Mouse (Mus musculus) midbrain, embryonic 11.5 days (tissue): ENCODE results near the gene Naa50. TPM values are rescaled to one million over a fixed set of nuclear protein-coding genes. Genes with fewer than 3 reads are reported as not detected.

ENCODE experiments used
- ATAC-seq: fragments of 200-750 bp; cut with Nextera tagmentation; 2 replicates; pipeline ENCODE4 v1.8.0; 2017; ENCODE audit warnings: moderate TSS enrichment, moderate library complexity; ENCODE audit not compliant: low FRiP score
- DNase-seq: peaks from one replicate; pipeline ENCODE4 v3.0.0; 2015; ENCODE audit warnings: low spot score; ENCODE audit errors: missing footprints
- H3K27ac ChIP-seq: fragments of 300-500 bp; sonication (generic); 2 replicates; pipeline ENCODE4 v1.5.1; 2014; ENCODE audit warnings: low read depth, low read length
- H3K27me3 ChIP-seq: fragments of 300-500 bp; sonication (generic); 2 replicates; pipeline ENCODE4 v1.6.1; 2014; ENCODE audit warnings: mild to moderate bottlenecking, low read length, moderate library complexity, mixed read lengths; ENCODE audit not compliant: control insufficient read depth, insufficient read depth
- H3K36me3 ChIP-seq: fragments of 300-500 bp; sonication (generic); 2 replicates; pipeline ENCODE4 v1.6.1; 2014; ENCODE audit warnings: mild to moderate bottlenecking, low read length, moderate library complexity, mixed read lengths; ENCODE audit not compliant: control insufficient read depth, insufficient read depth
- H3K4me1 ChIP-seq: fragments of 300-500 bp; sonication (generic); 2 replicates; pipeline ENCODE4 v1.6.1; 2014; ENCODE audit warnings: low read length; ENCODE audit not compliant: control insufficient read depth, insufficient read depth
- H3K4me2 ChIP-seq: fragments of 300-500 bp; sonication (generic); 2 replicates; pipeline ENCODE4 v1.6.1; 2014; ENCODE audit warnings: mild to moderate bottlenecking, moderate library complexity
- H3K4me3 ChIP-seq: fragments of 300-500 bp; sonication (generic); 2 replicates; pipeline ENCODE4 v1.5.1; 2014; ENCODE audit warnings: low read depth, low read length
- H3K9ac ChIP-seq: fragments of 300-500 bp; sonication (generic); 2 replicates; pipeline ENCODE4 v1.6.1; 2014; ENCODE audit warnings: low read length
- H3K9me3 ChIP-seq: fragments of 300-500 bp; sonication (generic); 2 replicates; pipeline ENCODE4 v1.6.1; 2016; ENCODE audit warnings: low read length; ENCODE audit not compliant: control insufficient read depth
- WGBS: fragments of 180-500 bp; shearing (Covaris S2); extraction: QIAGEN DNeasy Blood & Tissue Kit; methylation state at CpG from one replicate; pipeline ENCODE4 v1.1.7; 2014; 5-methylcytosine and 5-hydroxymethylcytosine counted together
- polyA plus RNA-seq: library from polyadenylated mRNA; unstranded; fragments of >200 nt; fragmentation: Nextera tagmentation; extraction: Ambion mirVana; gene quantifications from 2 replicates; pipeline ENCODE4 v1.2.1, GENCODE M21; 2014

Gene Naa50
- polyA plus RNA-seq, 1 experiment from 2014 or later = 100 TPM

- Histone ChIP-seq H3K9ac (no peak overlapping the region), H3K27me3 (no peaks in the 10 kb centered on the region), H3K27ac (no peak overlapping the region), H3K4me1 (peaks cover 12% of the 10 kb centered on the region), H3K4me2 (no peak overlapping the region), H3K36me3 (no peaks in the 10 kb centered on the region), H3K9me3 (no peaks in the 10 kb centered on the region), H3K4me3 (no peak overlapping the region)
- ATAC-seq (no peak), DNase-seq (no peak)
- WGBS = 89% methylated on average over 6 of the region's 6 CpGs
Measured at GRCm38 (mm10) chr16:44136511-44137021, 3.1 kb upstream of the Naa50 start.

DNA sequence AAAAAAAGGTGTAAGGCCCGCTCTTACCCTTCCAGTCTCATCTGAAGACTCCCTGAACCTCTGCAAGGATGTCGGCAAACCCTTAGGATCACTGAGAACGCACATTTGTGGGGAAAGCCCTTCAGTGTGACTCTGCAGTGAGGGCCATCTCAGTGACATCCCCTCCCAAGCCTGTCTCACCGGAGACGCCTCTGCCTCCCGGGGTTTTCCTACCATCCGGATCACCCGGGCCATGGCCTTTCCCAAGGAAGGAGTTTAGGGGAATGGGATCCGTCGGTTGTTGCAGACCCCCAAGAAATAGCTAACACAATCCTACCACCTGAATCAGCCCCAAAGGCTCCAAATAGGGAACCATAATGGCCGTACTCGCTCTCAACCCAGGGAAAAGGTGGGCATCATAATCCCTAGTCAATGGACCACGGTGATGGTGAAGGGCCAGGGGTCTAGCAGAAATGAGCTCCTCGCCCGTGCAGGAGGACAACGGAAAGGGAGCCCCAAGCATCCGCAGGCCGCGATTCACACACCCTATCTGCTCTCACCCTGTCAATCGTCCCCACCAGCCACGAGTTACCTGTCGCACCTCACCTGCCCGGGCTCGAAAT is 1.2 kb upstream of the Naa50 start:
- WGBS = 3% methylated on average over 24 of the region's 24 CpGs
- H3K27ac ChIP-seq = peak overlapping the region; percentile 98
- H3K4me2 ChIP-seq = peak overlapping the region; percentile 90
- H3K27me3 ChIP-seq = no peaks in the 10 kb centered on the region
- H3K9me3 ChIP-seq = no peaks in the 10 kb centered on the region
- DNase-seq (peak; percentile 89), ATAC-seq (no peak)
- no peaks in the 10 kb centered on the region for H3K36me3 ChIP-seq
- H3K4me3 ChIP-seq = peak overlapping the region; percentile 96
- H3K9ac ChIP-seq = peak overlapping the region; percentile 93
- H3K4me1 ChIP-seq = peaks cover 13% of the 10 kb centered on the region

DNA sequence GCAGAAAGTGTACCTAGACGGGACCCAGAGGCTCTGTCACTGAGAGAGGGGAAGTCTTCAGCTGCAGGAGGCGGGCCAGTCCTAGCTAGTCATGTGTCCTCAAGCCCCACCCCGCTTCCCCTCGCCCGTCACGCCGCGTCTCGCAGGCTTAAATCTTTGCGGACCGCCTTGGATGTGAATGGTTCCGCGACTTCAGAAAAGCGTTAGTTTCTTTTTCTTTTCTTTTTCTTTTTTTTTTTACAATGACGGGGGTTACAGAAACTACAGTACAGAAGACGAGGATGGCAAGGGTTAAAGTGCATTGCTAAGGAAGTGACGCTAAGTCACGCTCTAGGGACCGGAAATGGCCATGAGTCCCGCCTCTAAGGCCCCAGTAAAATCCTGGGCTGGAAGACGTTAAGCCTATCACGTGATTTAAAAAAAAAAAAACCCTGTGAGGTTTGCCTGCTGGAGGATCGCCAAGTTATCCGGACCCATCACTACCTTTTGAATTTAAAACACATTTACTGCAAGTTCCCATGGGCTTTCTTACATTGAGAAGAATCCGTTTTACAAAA is 573 bp upstream of the Naa50 start:
- no peaks in the 10 kb centered on the region for H3K27me3 ChIP-seq
- peak overlapping the region; percentile 93 for H3K9ac ChIP-seq
- DNase-seq (peak; percentile 97), ATAC-seq (peak; percentile 88)
- H3K4me2 ChIP-seq = peak overlapping the region; percentile 90
- H3K9me3 ChIP-seq = no peaks in the 10 kb centered on the region
- no peaks in the 10 kb centered on the region for H3K36me3 ChIP-seq
- under 1% methylated on average over 25 of the region's 25 CpGs for WGBS
- H3K27ac ChIP-seq = peak overlapping the region; percentile 98
- H3K4me1 ChIP-seq = peaks cover 13% of the 10 kb centered on the region
- H3K4me3 ChIP-seq = peak overlapping the region; percentile 96

GRCm38 (mm10) chr16:44140186-44140787 is 657 bp downstream of the Naa50 start:
- H3K9me3 ChIP-seq = no peaks in the 10 kb centered on the region
- H3K4me3 ChIP-seq = peak overlapping the region; percentile 96
- H3K4me2 ChIP-seq = peak overlapping the region; percentile 90
- H3K4me1 ChIP-seq = peaks cover 13% of the 10 kb centered on the region
- no peaks in the 10 kb centered on the region for H3K36me3 ChIP-seq
- ATAC-seq = peak; percentile 65
- no peaks in the 10 kb centered on the region for H3K27me3 ChIP-seq
- peak overlapping the region; percentile 93 for H3K9ac ChIP-seq
- whole genome bisulfite sequencing = under 1% methylated on average over 44 of the region's 44 CpGs
- peak overlapping the region; percentile 98 for H3K27ac ChIP-seq
- DNase-seq = peak; percentile 97

DNA sequence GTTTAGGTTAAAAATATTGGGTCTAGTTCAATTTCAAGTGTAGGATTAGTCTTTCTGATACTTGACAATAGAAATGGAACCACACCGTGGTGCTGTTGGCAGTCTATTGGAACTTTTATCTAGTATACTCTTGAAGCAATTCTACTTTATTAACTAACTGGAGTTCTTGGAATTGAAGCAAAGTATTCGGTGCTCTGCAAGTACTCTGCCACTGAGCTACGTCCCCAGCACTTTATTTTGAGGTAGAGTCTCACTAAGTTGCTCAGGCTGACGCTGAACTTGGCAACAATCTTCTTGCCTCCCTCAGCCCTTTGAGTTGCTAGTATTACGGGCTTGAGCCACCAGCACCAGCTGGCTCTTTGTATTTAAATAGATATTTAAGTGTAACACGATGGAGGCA is 1.9 kb downstream of the Naa50 start:
- Histone ChIP-seq H3K27me3 (no peaks in the 10 kb centered on the region), H3K4me2 (peak overlapping the region; percentile 90; the same call in 1 of the 2 replicates), H3K9ac (no peak overlapping the region), H3K4me1 (peaks cover 13% of the 10 kb centered on the region), H3K36me3 (no peaks in the 10 kb centered on the region), H3K27ac (no peak overlapping the region), H3K9me3 (no peaks in the 10 kb centered on the region), H3K4me3 (no peak overlapping the region)
- ATAC-seq (no peak), DNase-seq (no peak)
- WGBS = 60% methylated on average over 6 of the region's 6 CpGs

- H3K27ac ChIP-seq = no peak overlapping the region
- H3K4me2 ChIP-seq = no peak overlapping the region
- H3K9me3 ChIP-seq = no peaks in the 10 kb centered on the region
- no peak for ATAC-seq
- WGBS = 97% methylated on average over 1 of the region's 1 CpGs
- no peaks in the 10 kb centered on the region for H3K4me1 ChIP-seq
- H3K4me3 ChIP-seq = no peak overlapping the region
- H3K27me3 ChIP-seq = no peaks in the 10 kb centered on the region
- no peaks in the 10 kb centered on the region for H3K36me3 ChIP-seq
- no peak overlapping the region for H3K9ac ChIP-seq
- peak; percentile 71 for DNase-seq
Measured at GRCm38 (mm10) chr16:44149002-44149767, 9.6 kb downstream of the Naa50 start.

DNA sequence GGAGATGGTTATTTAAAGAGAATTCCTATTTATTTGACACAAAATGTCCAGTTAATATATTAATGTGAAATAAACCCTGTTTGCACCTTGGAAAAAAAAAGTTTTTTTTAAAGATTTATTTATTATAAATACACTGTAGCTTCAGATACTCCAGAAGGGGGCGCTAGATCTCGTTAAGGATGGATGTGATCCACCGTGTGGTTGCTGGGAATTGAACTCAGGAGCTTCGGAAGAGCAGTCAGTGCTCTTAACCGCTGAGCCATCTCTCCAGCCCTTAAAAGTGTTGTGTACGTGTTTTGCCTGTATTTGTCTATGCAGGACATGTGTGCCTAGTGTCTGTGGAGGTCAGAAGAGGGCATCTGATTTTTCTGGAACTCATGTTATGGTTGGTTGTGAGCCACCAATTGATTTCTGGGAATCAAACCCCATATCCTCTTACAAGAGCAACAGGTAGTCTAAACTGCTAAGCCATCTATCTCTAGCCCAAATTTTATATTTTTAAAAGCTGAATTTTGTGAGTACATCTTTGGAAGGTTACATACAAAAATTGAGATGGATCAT is 14.9 kb downstream of the Naa50 start:
- Histone ChIP-seq H3K4me2 (no peak overlapping the region), H3K27me3 (no peaks in the 10 kb centered on the region), H3K9ac (no peak overlapping the region), H3K9me3 (no peaks in the 10 kb centered on the region), H3K27ac (no peak overlapping the region), H3K4me1 (no peaks in the 10 kb centered on the region), H3K36me3 (peaks cover 4% of the 10 kb centered on the region; the same call in 1 of the 2 replicates), H3K4me3 (no peak overlapping the region)
- WGBS = 67% methylated on average over 6 of the region's 6 CpGs
- ATAC-seq (no peak), DNase-seq (peak; percentile 64)

- 93% methylated on average over 7 of the region's 7 CpGs for WGBS
- ATAC-seq = no peak
- peaks cover 4% of the 10 kb centered on the region; the same call in 1 of the 2 replicates for H3K36me3 ChIP-seq
Measured at GRCm38 (mm10) chr16:44159325-44159724, 19.7 kb downstream of the Naa50 start.

More at GRCm38 (mm10) chr16:44159325-44159724, 19.7 kb downstream of the Naa50 start:
- Histone ChIP-seq H3K27me3 (no peaks in the 10 kb centered on the region), H3K4me3 (no peak overlapping the region), H3K9me3 (no peaks in the 10 kb centered on the region), H3K9ac (no peak overlapping the region), H3K4me1 (no peaks in the 10 kb centered on the region), H3K4me2 (no peak overlapping the region), H3K27ac (no peak overlapping the region)
- peak; percentile 2 for DNase-seq
